Mouse (Mus musculus): ENCODE results near the gene Ppl. TPM values are rescaled to one million over a fixed set of nuclear protein-coding genes. Genes with fewer than 3 reads are reported as not detected.

The Ppl gene
- polyA plus RNA-seq, 1 experiment: 1.3 TPM

- Histone ChIP-seq H3K36me3 (ENCODE audit: control insufficient read depth, insufficient read depth, low read length) (peaks cover 52% of the 10 kb centered on the region), H3K4me3 (ENCODE audit: control insufficient read depth, insufficient read depth, low read length) (no peak overlapping the region), H3K4me1 (replicated peaks; ENCODE audit: control insufficient read depth, insufficient read depth, low read length) (no peaks in the 10 kb centered on the region), H3K27me3 (ENCODE audit: control insufficient read depth, insufficient read depth, low read length) (no peaks in the 10 kb centered on the region), H3K27ac (ENCODE audit: control insufficient read depth, insufficient read depth, low read length) (no peak overlapping the region)
- no peak for DNase-seq
- TF ChIP-seq POLR2A (IDR thresholded peaks at IDR 0.05; ENCODE audit: control insufficient read depth, extremely low read depth, insufficient read depth, low read length, poor library complexity) (no peak), CTCF (IDR thresholded peaks at IDR 0.05; ENCODE audit: borderline replicate concordance, control insufficient read depth, extremely low read depth, insufficient read depth, low read length, poor library complexity) (no peak)
- 98% methylated on average over 2 of the region's 2 CpGs for WGBS
These were observed 46.0 kb downstream of the Ppl start for GRCm38 (mm10) chr16:5086179-5086578.

- 60% methylated on average over 4 of the region's 4 CpGs for WGBS
- Histone ChIP-seq H3K27ac (ENCODE audit: control insufficient read depth, insufficient read depth, low read length) (no peak overlapping the region), H3K4me1 (replicated peaks; ENCODE audit: control insufficient read depth, insufficient read depth, low read length) (no peaks in the 10 kb centered on the region), H3K27me3 (ENCODE audit: control insufficient read depth, insufficient read depth, low read length) (no peaks in the 10 kb centered on the region), H3K36me3 (ENCODE audit: control insufficient read depth, insufficient read depth, low read length) (peaks cover 55% of the 10 kb centered on the region), H3K4me3 (ENCODE audit: control insufficient read depth, insufficient read depth, low read length) (no peak overlapping the region)
- TF ChIP-seq CTCF (IDR thresholded peaks at IDR 0.05; ENCODE audit: borderline replicate concordance, control insufficient read depth, extremely low read depth, insufficient read depth, low read length, poor library complexity) (no peak), POLR2A (IDR thresholded peaks at IDR 0.05; ENCODE audit: control insufficient read depth, extremely low read depth, insufficient read depth, low read length, poor library complexity) (no peak)
- no peak for DNase-seq
These were observed 47.0 kb downstream of the Ppl start for GRCm38 (mm10) chr16:5085196-5085595.

GRCm38 (mm10) chr16:5074341-5074740 is 57.9 kb downstream of the Ppl start:
- peaks cover 98% of the 10 kb centered on the region for H3K36me3 ChIP-seq (ENCODE audit: control insufficient read depth, insufficient read depth, low read length)
- 92% methylated on average over 5 of the region's 5 CpGs for WGBS
- no peaks in the 10 kb centered on the region for H3K27me3 ChIP-seq (ENCODE audit: control insufficient read depth, insufficient read depth, low read length)
- H3K4me1 ChIP-seq (replicated peaks; ENCODE audit: control insufficient read depth, insufficient read depth, low read length): no peaks in the 10 kb centered on the region
- no peak overlapping the region for H3K27ac ChIP-seq (ENCODE audit: control insufficient read depth, insufficient read depth, low read length)
- no peak overlapping the region for H3K4me3 ChIP-seq (ENCODE audit: control insufficient read depth, insufficient read depth, low read length)
- DNase-seq: no peak
- TF ChIP-seq CTCF (IDR thresholded peaks at IDR 0.05; ENCODE audit: borderline replicate concordance, control insufficient read depth, extremely low read depth, insufficient read depth, low read length, poor library complexity): no peak
- TF ChIP-seq POLR2A (IDR thresholded peaks at IDR 0.05; ENCODE audit: control insufficient read depth, extremely low read depth, insufficient read depth, low read length, poor library complexity): no peak

DNA sequence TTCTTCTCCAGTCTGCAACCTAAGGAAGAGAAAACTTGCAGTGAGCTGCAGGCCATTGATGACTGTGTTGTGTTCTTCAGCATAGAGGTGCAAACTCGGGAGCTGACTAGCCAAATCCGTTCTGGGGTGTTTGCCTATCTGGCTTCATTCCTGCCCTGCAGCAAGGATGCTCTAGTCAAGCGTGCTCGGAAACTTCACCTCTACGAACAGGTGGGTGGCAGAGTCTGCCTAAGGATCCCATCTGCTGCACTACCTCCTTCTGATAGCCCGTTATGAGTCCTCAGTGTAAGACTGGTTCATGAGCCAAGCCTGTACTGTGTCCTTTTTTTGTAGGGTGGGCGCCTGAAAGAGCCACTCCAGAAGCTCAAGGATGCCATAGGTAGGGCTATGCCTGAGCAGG is 60.2 kb downstream of the Ppl start:
- H3K27ac ChIP-seq (ENCODE audit: control insufficient read depth, insufficient read depth, low read length): no peak overlapping the region
- DNase-seq: no peak
- H3K36me3 ChIP-seq (ENCODE audit: control insufficient read depth, insufficient read depth, low read length): peaks cover 93% of the 10 kb centered on the region
- WGBS: 97% methylated on average over 7 of the region's 7 CpGs
- no peak overlapping the region for H3K4me3 ChIP-seq (ENCODE audit: control insufficient read depth, insufficient read depth, low read length)
- TF ChIP-seq POLR2A (IDR thresholded peaks at IDR 0.05; ENCODE audit: control insufficient read depth, extremely low read depth, insufficient read depth, low read length, poor library complexity) (no peak), CTCF (IDR thresholded peaks at IDR 0.05; ENCODE audit: borderline replicate concordance, control insufficient read depth, extremely low read depth, insufficient read depth, low read length, poor library complexity) (no peak)
- H3K27me3 ChIP-seq (ENCODE audit: control insufficient read depth, insufficient read depth, low read length): no peaks in the 10 kb centered on the region
- no peaks in the 10 kb centered on the region for H3K4me1 ChIP-seq (replicated peaks; ENCODE audit: control insufficient read depth, insufficient read depth, low read length)

DNA sequence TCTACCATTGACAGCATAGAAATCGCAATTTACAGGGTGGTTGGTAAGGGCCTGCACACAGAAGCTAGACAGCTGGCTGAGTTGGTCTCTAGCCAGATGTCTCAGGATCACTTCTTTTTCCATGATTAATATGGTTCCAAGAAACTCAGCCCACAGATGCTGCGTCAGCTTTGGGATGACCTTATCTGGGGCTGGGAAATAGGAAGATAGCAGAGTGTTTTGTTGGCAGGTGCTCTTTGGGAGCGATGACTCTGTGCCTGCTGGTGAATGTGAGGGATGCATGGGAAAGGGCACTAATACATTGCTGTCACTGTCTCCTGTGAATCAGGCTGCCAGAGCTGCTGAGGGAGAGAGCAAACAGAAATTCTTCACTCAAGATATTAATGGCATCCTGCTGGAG is 61.9 kb downstream of the Ppl start:
- H3K27me3 ChIP-seq (ENCODE audit: control insufficient read depth, insufficient read depth, low read length): no peaks in the 10 kb centered on the region
- TF ChIP-seq POLR2A (IDR thresholded peaks at IDR 0.05; ENCODE audit: control insufficient read depth, extremely low read depth, insufficient read depth, low read length, poor library complexity) (no peak), CTCF (IDR thresholded peaks at IDR 0.05; ENCODE audit: borderline replicate concordance, control insufficient read depth, extremely low read depth, insufficient read depth, low read length, poor library complexity) (no peak)
- no peak overlapping the region for H3K27ac ChIP-seq (ENCODE audit: control insufficient read depth, insufficient read depth, low read length)
- H3K4me3 ChIP-seq (ENCODE audit: control insufficient read depth, insufficient read depth, low read length): no peak overlapping the region
- DNase-seq: no peak
- no peaks in the 10 kb centered on the region for H3K4me1 ChIP-seq (replicated peaks; ENCODE audit: control insufficient read depth, insufficient read depth, low read length)
- 93% methylated on average over 3 of the region's 3 CpGs for WGBS
- peaks cover 92% of the 10 kb centered on the region for H3K36me3 ChIP-seq (ENCODE audit: control insufficient read depth, insufficient read depth, low read length)

- 95% methylated on average over 4 of the region's 4 CpGs for WGBS
- H3K36me3 ChIP-seq (ENCODE audit: control insufficient read depth, insufficient read depth, low read length): peaks cover 70% of the 10 kb centered on the region
- DNase-seq: no peak
These were observed 68.7 kb downstream of the Ppl start for GRCm38 (mm10) chr16:5063472-5063871.

GRCm38 (mm10) chr16:5058114-5058513 is 74.1 kb downstream of the Ppl start:
- DNase-seq: no peak
- Histone ChIP-seq H3K4me1 (replicated peaks; ENCODE audit: control insufficient read depth, insufficient read depth, low read length) (no peaks in the 10 kb centered on the region), H3K4me3 (ENCODE audit: control insufficient read depth, insufficient read depth, low read length) (no peak overlapping the region), H3K36me3 (ENCODE audit: control insufficient read depth, insufficient read depth, low read length) (peaks cover 54% of the 10 kb centered on the region), H3K27ac (ENCODE audit: control insufficient read depth, insufficient read depth, low read length) (no peak overlapping the region), H3K27me3 (ENCODE audit: control insufficient read depth, insufficient read depth, low read length) (no peaks in the 10 kb centered on the region)
- WGBS: 93% methylated on average over 1 of the region's 1 CpGs
- TF ChIP-seq POLR2A (IDR thresholded peaks at IDR 0.05; ENCODE audit: control insufficient read depth, extremely low read depth, insufficient read depth, low read length, poor library complexity) (no peak), CTCF (IDR thresholded peaks at IDR 0.05; ENCODE audit: borderline replicate concordance, control insufficient read depth, extremely low read depth, insufficient read depth, low read length, poor library complexity) (no peak)

More at GRCm38 (mm10) chr16:5063472-5063871, 68.7 kb downstream of the Ppl start:
- no peaks in the 10 kb centered on the region for H3K27me3 ChIP-seq (ENCODE audit: control insufficient read depth, insufficient read depth, low read length)
- TF ChIP-seq CTCF (IDR thresholded peaks at IDR 0.05; ENCODE audit: borderline replicate concordance, control insufficient read depth, extremely low read depth, insufficient read depth, low read length, poor library complexity) (no peak), POLR2A (IDR thresholded peaks at IDR 0.05; ENCODE audit: control insufficient read depth, extremely low read depth, insufficient read depth, low read length, poor library complexity) (no peak)
- no peak overlapping the region for H3K4me3 ChIP-seq (ENCODE audit: control insufficient read depth, insufficient read depth, low read length)
- no peak overlapping the region for H3K27ac ChIP-seq (ENCODE audit: control insufficient read depth, insufficient read depth, low read length)
- no peaks in the 10 kb centered on the region for H3K4me1 ChIP-seq (replicated peaks; ENCODE audit: control insufficient read depth, insufficient read depth, low read length)

Measured in thymus, adult 2 months (tissue).